Mouse (Mus musculus) lung, postnatal 4 days (tissue): ENCODE data around the gene Mpeg1.

Source experiments
- DNase-seq, 2 experiments: peaks; one replicate each; pipeline ENCODE4 v3.0.0; 2021

Gene Mpeg1

DNA sequence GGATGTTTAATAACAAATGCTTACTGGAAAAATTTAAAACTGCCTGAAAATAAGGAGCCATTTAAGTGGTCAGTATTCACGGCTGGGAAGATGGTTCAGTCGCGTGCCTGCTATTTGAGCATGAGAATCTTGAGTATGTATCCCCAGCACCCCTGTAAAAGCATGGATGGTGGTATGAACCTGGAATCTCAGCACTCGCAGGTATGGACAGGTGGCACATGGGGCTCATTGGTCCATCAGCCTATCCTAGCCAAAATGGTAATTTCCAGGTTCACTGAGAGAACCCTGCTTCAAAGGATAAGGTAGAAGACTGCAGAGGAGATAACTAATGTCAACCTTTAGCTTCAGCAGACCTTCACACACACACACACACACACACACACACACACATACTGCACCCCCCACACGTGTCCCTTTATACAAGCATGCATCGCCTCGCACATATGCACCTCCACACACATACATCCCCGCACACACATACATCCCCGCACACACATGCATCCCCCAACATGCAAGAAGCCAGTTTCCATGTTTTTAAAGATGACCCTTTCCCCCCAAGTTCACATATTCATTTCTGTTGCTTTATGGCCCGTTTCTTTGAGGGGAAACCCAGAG, 5.1 kb downstream of the Mpeg1 start:
- DNase-seq, result peak in 1 of 2 experiments; percentile 3

DNA sequence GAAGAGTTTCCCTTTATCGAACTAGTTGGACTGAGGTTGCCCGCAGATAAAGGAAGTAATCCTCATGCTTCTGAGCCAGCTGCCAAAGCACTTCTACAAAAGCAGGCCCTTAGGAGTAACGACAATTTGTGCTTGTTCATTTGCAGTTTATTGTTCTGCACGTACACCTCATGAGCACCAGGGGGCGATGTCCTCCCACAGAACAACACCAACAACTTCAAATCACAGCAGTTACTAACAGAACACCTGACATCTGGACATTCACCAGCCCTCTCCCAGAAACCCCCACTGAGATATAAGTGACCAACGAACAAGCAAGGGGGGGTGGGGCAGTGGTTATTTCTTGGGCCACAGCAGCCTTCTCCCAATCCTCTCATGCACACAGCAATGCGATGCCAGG, 5.6 kb downstream of the Mpeg1 start:
- peak; percentile 72 to 78 for DNase-seq

DNA sequence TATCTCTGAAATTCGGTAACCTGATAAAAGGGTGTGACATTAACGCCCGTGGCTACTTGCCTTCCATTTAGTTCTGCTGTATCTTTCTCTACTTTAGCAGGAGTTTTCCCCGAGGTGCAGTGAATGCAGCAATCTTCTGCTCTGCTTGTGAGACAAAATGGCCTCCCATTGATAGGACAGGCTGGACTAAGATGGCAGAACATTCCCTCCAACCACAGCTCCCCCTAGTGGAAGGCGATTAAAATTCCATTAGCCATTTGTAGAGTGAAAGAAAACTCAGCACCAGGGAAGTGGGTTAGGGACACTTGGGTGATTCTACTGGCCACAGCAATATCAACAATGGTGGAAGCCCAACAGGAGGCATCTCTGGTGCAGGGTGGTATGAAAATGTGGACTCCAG, 6.9 kb downstream of the Mpeg1 start:
- peak in 1 of 2 experiments; percentile 71 for DNase-seq

DNA sequence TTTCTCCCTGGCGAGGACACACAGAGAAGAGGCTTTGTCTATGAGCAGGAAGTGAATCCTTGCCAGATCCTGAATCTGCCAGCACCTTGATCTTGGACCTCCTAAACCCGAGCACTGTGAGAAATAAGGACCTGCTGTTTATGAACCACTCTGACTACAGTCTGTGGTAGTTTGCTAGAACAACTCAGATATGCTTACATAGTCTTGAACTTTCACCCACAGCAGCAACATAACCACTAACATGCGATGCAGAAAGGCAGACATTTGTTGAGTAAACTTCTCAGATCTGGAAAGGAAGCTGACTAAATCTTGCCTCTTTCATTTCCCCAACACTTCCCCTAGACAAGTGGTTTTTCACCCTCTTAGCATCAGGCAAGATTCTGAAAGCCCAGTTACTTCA, 11.3 kb downstream of the Mpeg1 start:
- peak in 1 of 2 experiments; percentile 22 for DNase-seq

DNA sequence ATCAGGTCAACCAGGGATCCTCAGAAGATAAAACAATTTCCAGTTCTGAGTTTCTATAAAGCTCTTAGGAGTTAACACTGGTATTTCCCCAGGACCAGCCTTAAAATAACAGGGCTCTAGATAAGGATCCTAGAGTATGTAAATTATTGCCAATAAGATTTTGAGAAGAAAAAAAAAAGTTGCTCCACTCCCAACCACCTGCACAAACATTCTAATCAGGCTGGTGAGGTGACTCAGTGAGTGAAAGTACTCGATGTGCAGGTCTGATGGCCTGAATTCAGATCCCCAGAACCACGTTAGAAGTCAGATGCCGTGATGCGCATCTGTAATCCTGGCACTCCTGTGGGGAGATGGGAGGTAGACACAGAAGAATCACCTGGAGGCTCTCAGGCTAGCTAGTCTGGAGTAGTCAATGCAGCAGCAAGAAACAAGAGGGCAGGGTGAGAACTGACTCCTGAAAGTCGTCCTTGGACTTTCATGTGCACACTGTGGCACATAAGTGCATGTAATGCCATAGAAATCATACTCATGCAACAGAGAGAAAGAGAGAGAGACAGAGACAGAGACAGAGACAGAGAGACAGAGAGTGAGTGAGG, 11.9 kb downstream of the Mpeg1 start:
- peak in 1 of 2 experiments; percentile 7 for DNase-seq

DNA sequence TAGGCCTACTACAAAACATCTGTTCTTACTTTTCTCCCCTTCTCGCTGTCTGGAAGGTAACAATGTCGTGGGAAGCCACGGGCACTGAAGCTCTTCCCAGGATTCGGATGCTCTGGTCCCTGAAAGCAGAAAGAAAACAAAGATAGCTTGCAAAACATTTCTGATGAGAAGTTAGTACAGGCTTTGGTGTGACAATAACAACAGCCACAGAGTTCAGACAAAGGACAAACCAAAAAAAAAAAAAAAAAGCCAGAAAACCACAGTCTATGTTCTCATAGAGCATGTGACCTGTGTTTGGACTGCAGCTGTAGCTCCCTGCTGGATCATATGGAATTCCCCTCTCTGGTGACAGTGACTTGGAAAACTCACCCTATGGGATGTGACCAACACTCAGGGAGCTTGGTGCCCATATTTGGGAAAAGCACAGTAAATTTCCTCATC, 12.6 kb downstream of the Mpeg1 start:
- peak in 1 of 2 experiments; percentile 8 for DNase-seq

DNA sequence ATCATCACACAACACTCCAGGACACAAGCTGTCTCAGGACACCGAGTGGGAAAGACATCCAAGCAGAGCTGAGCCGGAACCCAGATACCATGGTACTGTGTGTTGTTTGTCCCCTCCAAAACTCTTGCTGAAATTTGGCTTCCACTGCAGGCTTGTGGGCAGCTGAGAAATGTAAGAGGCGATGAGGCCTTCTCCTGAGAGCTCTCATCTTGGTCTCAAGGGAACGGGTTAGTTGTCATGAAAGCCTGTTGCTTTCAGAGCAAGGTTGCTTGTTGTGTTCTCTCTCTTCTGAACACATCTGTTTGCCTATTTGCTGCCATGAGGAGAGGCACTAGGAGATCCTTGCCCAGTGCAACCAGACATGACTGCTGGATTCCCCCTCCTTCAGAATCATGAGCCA, 13.4 kb downstream of the Mpeg1 start:
- DNase-seq, result peak in 1 of 2 experiments; percentile 10

DNA sequence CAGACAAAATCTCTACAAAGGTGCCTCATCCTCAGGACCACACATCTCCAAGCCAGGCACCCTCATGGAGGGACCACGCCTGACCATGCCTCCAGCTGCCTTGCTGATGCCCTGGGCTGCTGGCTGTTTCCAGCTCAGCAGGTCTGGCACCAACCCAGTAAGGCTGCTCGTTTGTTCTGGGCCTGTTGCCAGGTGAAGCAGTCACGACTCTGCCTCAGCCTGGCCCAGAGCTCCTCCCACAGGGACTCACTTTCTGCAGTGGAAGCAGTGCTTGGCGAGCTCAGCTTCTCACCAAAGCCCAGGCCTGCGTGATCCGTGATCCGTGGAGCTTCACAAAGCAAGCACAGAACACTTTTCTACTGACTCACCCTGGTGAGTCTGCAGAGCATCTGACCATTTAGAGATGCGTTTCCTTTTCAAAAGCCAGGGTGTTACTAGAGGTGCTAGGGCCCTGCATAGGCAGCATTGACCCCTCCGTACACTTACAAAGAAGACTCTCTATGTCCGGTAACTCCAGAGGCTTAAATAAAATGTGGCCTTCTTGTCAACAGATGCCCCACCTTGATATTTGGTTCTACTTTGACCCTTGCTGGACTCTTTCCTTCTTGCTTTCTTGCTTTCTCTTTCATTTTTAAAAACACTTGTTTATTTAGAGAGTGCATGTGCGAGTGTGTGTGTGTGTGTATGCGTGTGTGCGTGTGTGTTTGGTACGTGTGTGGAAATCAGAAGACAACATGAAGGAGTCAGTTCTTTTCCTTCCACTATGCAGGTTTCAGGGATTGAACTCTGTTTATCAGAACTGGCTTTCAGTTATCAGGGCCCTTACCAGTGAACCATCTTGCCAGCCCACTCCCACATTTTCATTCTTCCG, 15.0 kb downstream of the Mpeg1 start:
- DNase-seq, result peak; percentile 91 to 92

DNA sequence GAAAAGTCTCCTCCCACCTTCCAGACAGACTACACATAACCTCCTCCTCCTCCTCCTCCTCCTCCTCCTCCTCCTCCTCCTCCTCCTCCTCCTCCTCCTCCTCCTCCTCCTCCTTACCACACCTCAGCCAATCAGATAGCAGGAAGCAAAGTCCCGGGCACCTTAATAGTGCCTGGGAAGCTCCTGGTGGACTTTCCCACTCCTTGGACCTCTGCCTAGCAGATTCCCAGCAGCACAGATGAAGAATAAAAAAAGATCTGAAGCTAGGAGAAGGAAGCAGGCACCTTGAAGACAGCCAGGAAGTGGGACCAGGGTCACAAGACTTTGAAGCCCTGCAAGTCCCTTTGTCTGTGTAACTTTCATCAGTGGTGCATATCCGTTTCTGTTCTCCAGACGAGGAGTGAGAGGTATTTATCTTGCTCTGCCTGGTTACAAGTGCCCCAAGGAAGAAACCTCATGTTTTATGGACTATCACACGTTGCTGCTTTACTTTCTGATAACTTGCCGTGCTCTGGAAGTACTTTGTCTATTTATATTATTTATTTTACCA, 16.2 kb downstream of the Mpeg1 start:
- peak in 1 of 2 experiments; percentile 6 for DNase-seq

DNA sequence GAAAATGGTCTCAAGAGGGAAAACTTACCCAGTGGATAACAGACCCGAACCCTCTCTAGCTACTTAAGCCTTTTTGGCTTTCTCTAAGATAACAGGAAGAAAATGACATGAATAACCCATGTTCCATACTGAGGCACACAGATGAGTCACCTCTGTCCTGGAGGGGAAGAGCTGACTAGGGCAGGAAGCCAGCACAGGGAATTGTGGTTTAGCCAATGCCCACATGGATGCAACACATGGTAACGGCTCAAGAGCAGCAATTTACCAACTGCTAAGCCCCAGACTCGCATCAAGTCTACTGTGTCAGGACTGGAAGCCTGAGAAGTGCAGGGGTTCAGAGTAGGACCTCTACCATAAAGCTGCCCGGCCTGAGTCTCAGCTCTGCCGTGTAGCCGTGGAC, 17.8 kb downstream of the Mpeg1 start:
- peak in 1 of 2 experiments; percentile 4 for DNase-seq

DNA sequence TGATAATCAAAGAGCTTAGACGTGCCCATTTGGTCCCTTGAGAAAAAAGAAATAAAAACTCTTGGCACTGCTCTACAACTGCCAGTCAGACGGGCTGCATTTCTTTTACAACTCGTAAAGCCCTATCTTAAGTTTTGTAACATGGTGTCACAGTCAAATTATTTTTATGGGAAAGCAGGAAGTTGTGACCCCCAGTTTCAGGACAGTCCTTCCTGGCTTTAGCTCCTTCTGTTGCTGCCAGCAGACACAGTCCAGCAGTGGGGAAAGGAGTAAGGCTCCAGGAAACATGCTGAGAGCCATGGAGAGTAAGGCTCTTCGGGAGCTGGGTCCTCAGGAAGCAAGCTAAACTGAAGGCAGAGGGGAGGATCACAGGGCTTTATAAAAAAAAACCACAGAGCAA, 23.2 kb downstream of the Mpeg1 start:
- peak; percentile 16 to 56 for DNase-seq

DNA sequence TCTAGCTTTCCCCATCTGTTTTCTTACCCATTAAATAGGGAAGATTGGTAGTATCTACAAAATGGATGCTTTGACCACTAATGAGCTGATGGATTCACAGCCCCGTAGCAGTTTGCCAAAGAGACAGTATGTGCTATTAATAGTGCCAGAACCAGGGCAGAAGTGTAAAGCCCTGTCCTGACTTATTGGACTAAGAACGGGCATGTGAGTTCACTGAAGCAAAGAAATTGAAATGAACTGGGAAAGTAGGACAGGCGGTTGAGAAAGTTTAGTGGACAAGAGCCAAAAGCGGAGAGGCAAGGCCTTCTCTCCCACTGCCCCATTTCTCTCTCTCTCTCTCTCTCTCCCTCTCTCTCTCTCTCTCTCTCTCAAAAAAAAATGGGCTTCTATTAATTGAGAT, 23.6 kb downstream of the Mpeg1 start:
- DNase-seq, result peak in 1 of 2 experiments; percentile 8

DNA sequence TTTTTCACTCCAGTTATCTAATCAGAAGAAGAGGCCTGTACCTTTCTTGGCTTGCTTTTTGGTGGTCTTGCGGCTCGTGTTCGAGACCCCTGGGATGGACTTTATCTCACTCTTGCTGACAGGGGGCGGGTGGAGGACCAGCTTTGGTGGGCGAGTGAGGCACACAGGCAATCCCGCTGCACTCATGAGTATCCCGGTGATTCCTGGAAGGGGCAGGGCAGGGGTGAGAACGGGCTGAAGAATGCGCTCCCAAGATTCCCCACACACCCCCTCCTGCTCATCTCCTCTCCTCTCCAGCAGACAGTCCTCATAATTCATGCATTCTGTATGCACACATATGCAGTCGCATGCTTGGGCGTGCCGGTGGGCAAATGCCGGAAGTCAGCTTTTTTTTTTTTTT, 24.6 kb downstream of the Mpeg1 start:
- peak in 1 of 2 experiments; percentile 5 for DNase-seq

DNA sequence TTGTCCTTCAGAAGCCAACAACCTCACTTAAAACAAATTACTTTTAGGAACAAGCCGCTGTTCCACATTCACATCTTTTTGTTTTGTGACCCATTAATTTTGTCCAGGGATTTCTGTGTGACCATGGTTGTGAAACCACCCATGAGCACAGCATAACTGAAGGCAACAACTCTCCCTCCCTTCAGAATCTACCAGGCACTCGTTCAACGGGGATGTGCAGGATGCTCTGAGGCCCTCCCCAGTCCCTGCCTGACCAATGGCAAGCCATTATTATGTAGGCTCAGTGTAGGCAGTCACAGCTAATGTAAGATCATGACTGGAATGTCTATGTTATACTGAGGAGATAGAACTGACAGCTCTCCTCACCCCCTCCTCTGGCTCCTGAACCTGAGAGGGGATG, 25.1 kb downstream of the Mpeg1 start:
- no peak for DNase-seq

DNA sequence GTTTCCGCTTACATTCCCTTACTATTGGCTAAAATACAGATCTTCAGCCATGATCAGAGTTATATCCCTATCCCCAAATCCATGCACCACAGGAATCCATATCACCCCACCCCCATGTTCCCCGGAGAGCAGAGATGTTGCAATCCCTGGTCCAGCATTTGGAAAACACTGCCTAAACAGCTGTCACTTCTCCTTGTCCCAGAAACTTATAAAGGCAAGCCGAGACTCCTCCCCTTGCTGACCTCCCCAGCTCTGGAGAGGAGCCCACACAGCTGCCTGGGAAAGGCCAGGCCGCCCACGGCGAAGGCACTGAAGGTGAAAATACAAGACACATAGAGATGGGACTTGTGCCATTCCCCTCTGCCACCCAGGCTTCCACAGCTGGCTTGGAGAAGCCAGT, 26.3 kb downstream of the Mpeg1 start:
- DNase-seq, result peak; percentile 82 to 93

DNA sequence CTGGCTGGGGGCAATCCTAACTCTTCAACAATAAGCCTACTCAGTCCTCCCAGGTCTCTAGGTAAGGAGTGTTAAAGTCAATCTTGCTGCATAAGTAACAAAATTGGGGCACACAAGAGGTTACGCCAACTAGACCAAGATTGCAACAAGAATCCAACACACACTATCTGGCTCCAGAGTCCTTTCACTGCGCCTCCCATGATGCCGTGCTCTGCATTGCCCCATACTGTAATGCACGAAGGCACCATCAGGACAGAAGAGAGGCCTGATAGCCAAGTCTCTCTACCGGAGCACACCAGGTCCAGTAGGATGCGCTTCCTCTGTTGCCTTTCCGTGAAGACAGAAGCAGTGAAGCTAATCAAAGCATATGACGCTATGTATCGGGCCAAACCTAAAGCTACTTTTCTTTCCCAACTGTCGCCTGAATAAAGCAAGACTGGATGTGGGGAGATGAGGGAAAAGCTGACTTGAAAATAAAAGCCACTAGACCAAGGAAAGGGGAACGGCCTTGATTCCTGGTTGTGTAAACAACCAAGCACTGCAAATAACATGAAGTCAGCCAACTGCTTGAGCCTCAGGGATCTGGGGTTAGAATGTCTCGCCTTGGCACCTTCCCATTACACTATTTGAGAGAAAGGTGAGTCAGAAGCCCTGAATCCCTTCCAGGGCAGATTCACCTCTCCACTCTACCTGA, 27.1 kb downstream of the Mpeg1 start:
- no peak for DNase-seq

DNA sequence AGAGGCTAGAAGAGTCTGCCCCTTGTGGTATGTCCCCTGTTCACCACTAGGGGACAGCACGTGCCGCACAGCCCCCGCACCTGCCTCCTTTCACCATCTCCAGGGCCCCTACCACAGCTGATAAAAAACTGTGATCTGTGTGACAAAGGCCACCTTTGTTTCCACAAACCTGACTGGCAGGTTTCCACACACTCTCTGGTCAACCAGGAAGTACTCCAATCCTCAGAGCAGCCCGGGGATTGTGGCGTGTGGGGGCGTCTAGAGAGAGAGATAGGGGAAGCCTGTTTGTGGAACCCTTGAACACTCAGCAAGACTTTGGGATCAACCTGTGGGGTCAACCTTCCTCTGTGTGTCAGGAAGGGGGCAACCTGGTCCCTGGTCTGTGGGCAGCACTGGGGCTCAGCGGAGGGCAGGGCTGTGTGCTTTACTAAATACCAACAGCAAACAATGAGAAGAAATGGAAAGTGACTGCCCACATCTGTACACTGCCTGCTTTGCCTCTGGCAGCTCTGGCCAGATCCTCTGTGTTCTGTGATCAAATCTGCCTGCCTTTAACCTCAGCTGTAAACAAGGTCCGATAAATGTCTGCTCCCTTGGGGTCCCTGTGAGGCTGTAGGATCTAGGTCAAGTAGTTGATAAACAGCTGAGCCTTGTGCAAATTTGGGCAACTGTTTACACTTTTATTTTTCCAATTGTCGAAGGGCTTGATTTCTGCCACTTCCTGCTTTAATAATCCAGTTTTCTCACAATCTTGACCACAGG, 27.8 kb downstream of the Mpeg1 start:
- peak; percentile 62 to 71 for DNase-seq

DNA sequence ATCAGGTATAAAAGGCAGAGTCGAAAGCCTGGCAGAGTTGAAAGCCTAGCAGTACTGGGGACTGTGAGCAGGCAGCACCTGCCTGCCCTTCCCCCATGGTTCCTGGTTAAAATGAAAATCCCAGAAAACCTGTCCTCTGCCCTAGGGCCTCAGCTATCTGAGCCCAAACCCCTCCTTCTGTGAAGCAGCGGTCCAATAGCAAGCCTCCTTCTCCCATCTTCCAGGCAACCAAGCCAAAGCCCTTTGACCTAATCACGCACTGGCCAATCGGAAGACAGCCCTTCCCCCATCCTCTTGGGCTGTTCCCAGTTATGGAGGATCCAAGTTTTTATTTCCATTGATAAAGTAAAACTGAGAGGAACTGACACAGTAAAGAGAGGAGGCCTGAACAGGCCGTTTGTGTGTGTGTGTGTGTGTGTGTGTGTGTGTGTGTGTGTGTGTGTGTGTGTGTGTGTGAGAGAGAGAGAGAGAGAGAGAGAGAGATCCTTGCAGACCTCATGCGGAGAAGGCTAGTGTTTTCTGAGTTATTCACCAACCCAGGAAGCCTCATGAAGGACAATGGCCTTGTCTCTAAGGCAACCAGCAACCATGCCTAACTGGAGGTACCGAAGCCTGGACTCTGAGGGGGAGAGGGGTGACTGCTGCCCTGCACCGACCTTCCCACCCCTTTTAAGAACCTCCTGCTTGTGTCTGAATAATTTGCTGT, 28.5 kb downstream of the Mpeg1 start:
- DNase-seq, result peak in 1 of 2 experiments; percentile 46

DNA sequence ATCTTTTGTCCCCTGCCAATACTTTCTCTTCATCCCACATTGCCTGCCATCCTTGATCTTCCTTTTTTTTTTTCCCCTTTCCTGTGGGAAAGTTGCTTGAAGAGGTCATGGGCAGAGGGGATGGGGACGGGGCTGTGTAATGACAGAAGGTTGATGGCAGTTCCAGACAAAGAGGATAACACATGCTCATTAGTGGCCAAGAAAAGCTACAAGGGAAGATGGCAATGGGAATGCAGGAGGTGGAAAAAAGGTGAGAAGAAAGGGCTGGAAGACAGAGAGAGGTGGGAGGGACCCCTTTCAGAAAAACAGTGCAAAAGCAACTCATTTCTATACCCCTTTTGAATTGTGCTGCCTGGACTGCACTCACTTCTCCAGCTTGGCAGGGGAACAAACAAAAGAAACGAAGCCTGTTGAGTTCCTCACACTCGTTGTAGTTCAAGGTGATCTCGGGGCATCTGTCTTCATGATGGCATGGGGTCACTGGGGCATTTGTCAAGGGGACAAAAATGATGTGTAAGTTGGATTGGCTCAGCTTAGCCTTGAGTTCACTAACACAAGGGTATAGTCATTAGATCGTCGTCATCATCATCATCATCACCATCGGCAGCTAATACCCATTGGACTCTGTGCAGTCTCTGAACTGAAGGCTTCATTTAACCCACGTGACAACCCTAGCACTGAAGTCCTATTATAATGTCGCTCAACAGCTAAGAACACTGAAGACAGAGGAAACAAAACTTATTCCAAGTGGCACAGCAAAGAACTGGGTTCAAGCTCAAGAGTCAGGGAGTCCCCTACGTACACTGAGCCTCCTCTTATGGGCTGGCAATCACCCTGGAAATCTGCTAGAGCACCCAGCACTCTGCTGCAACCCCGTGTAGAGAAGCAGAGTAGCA, 29.3 kb downstream of the Mpeg1 start:
- no peak for DNase-seq

DNA sequence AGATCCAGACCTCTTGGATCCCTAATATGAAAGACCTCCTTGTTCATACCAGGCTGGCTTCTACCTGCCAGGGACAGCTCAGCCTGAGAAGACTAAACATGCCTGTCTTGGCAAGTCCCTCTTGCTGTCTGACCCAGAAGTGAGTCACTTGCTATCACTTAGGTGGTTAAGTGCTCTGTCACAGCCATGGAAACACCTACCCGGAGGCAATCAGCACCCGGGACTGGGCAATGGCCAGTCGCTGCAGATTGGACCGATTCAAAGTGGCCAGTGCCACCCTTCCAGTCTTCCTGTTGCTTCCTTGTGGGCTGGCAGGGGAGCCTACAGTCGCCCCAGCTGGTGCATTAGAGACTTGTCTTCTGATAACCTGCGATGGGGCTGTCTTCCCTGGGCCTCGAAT, 31.1 kb downstream of the Mpeg1 start:
- DNase-seq, result no peak
